14 mouse cellular contexts compared by ENCODE assay signal in genomic region chr12:31294996-31295395, GRCm38 (mm10). TPM values are rescaled to one million over a fixed set of nuclear protein-coding genes. Genes with fewer than 3 reads are reported as not detected.
DNase-seq lines count a peak whose midpoint lies in the region; ATAC-seq and TF ChIP-seq lines count a peak whose summit lies in the region.
"Had no signal": no experiment of that assay in that cellular context is flagged by ENCODE, and none has a peak within 500 bp of the region (broad histone marks: within the 10 kb centered on the region; RNA-seq: fewer than 3 reads in every experiment).

No protein-coding gene starts in this region.

- no peak for ATAC-seq in heart, embryonic 13.5 days (ENCODE audit: extremely low read depth, insufficient number of reproducible peaks, low FRiP score, low TSS enrichment)
- ATAC-seq in lung, embryonic 14.5 days (ENCODE audit: insufficient read depth) = peak; percentile 65; the same call in 1 of the 2 replicates
- no peak for ATAC-seq in limb, embryonic 13.5 days (ENCODE audit: low FRiP score, low read depth)
- 0 out of 2 replicates have a peak, but pooled peaks have one; percentile 27 for ATAC-seq in stomach, postnatal 0 days (ENCODE audit: low FRiP score, low TSS enrichment)
- ATAC-seq: midbrain, embryonic 15.5 days had no signal

- TF ChIP-seq CTCF in lung, embryonic 14.5 days (IDR thresholded peaks at IDR 0.05; ENCODE audit: low read depth) = no peak
- TF ChIP-seq CTCF in stomach, postnatal 0 days (IDR thresholded peaks at IDR 0.05; ENCODE audit: low read depth) = no peak

- no peak overlapping the region for H3K4me2 ChIP-seq in heart, embryonic 13.5 days
- H3K4me2 ChIP-seq in lung, embryonic 14.5 days = peak overlapping the region; percentile 10; the same call in 1 of the 2 replicates
- H3K4me2 ChIP-seq in limb, embryonic 13.5 days (replicated peaks) = peak overlapping the region; percentile 1; the same call in 1 of the 2 replicates
- 0 out of 2 replicates have a peak overlapping the region, but pooled peaks have one; percentile 14 for H3K4me2 ChIP-seq in stomach, postnatal 0 days (replicated peaks; ENCODE audit: low read depth)
- H3K4me2 ChIP-seq: midbrain, embryonic 15.5 days; neural tube, embryonic 13.5 days had no signal

- H3K4me3 ChIP-seq in heart, embryonic 13.5 days = no peak overlapping the region
- no peak overlapping the region for H3K4me3 ChIP-seq in lung, embryonic 14.5 days (ENCODE audit: low read depth, low read length)
- H3K4me3 ChIP-seq in limb, embryonic 13.5 days = no peak overlapping the region
- no peak overlapping the region for H3K4me3 ChIP-seq in stomach, postnatal 0 days (ENCODE audit: low read depth, low read length)
- H3K4me3 ChIP-seq: hindbrain, embryonic 10.5 days; left cerebral cortex, adult 2 months; midbrain, embryonic 15.5 days; neural tube, embryonic 13.5 days had no signal

- H3K4me1 ChIP-seq in heart, embryonic 13.5 days = peaks cover 73% of the 10 kb centered on the region
- H3K4me1 ChIP-seq in lung, embryonic 14.5 days (ENCODE audit: insufficient read depth) = peaks cover 4% of the 10 kb centered on the region; the same call in 1 of the 2 replicates
- peaks cover 29% of the 10 kb centered on the region for H3K4me1 ChIP-seq in limb, embryonic 13.5 days
- peaks cover 9% of the 10 kb centered on the region for H3K4me1 ChIP-seq in stomach, postnatal 0 days (replicated peaks; ENCODE audit: control insufficient read depth, insufficient read depth)
- H3K4me1 ChIP-seq: midbrain, embryonic 15.5 days had no signal

- H3K9me3 ChIP-seq in heart, embryonic 13.5 days = no peaks in the 10 kb centered on the region
- H3K9me3 ChIP-seq in lung, embryonic 14.5 days (ENCODE audit: low read depth, low read length) = no peaks in the 10 kb centered on the region
- H3K9me3 ChIP-seq in limb, embryonic 13.5 days = no peaks in the 10 kb centered on the region
- H3K9me3 ChIP-seq in stomach, postnatal 0 days (ENCODE audit: control insufficient read depth, low read length) = no peaks in the 10 kb centered on the region
- H3K9me3 ChIP-seq: hindbrain, embryonic 10.5 days; midbrain, embryonic 15.5 days; neural tube, embryonic 13.5 days had no signal

- WGBS in heart, embryonic 13.5 days = 65% methylated on average over 11 of the region's 11 CpGs
- 35% methylated on average over 11 of the region's 11 CpGs for WGBS in lung, embryonic 14.5 days
- 41% methylated on average over 11 of the region's 11 CpGs for WGBS in limb, embryonic 13.5 days
- WGBS in stomach, postnatal 0 days = 40% methylated on average over 11 of the region's 11 CpGs

- no peak for TF ChIP-seq EP300 in stomach, postnatal 0 days (optimal IDR thresholded peaks at IDR 0.05)

- no peaks in the 10 kb centered on the region for H3K27me3 ChIP-seq in heart, embryonic 13.5 days (replicated peaks)
- H3K27me3 ChIP-seq in lung, embryonic 14.5 days (ENCODE audit: insufficient read depth, low read length) = no peaks in the 10 kb centered on the region
- H3K27me3 ChIP-seq in limb, embryonic 13.5 days = no peaks in the 10 kb centered on the region
- H3K27me3 ChIP-seq in stomach, postnatal 0 days (ENCODE audit: control insufficient read depth, insufficient read depth, low read length) = no peaks in the 10 kb centered on the region
- H3K27me3 ChIP-seq: midbrain, embryonic 15.5 days; neural tube, embryonic 13.5 days had no signal

- no peak for DNase-seq in heart, adult 18-20 months
- DNase-seq in lung, embryonic 14.5 days = peak; percentile 62
- no peak for DNase-seq in lung, postnatal 14 days
- DNase-seq in stomach, postnatal 0 days (ENCODE audit: low spot score) = peak; percentile 27
- no peak for DNase-seq in thymus, postnatal 0 days (ENCODE audit: low spot score)
- DNase-seq: thymus, postnatal 4 days had no signal

- H3K36me3 ChIP-seq in heart, embryonic 13.5 days = peaks cover 87% of the 10 kb centered on the region
- H3K36me3 ChIP-seq in lung, embryonic 14.5 days (ENCODE audit: insufficient read depth) = peaks cover 86% of the 10 kb centered on the region
- H3K36me3 ChIP-seq in limb, embryonic 13.5 days = peaks cover 52% of the 10 kb centered on the region
- peaks cover 22% of the 10 kb centered on the region for H3K36me3 ChIP-seq in stomach, postnatal 0 days (ENCODE audit: control insufficient read depth, insufficient read depth, low read length)
- H3K36me3 ChIP-seq: midbrain, embryonic 15.5 days; neural tube, embryonic 13.5 days had no signal

- H3K27ac ChIP-seq in heart, embryonic 13.5 days (replicated peaks) = peak overlapping the region; percentile 90
- H3K27ac ChIP-seq in lung, embryonic 14.5 days (ENCODE audit: low read depth) = peak overlapping the region; percentile 63; the same call in 1 of the 2 replicates
- peak overlapping the region; percentile 22; the same call in 1 of the 2 replicates for H3K27ac ChIP-seq in limb, embryonic 13.5 days
- H3K27ac ChIP-seq in stomach, postnatal 0 days (replicated peaks) = peak overlapping the region; percentile 70
- H3K27ac ChIP-seq: hindbrain, embryonic 10.5 days; left cerebral cortex, adult 2 months; midbrain, embryonic 15.5 days; neural tube, embryonic 13.5 days had no signal

- H3K9ac ChIP-seq in heart, embryonic 13.5 days = peak overlapping the region; percentile 55
- no peak overlapping the region for H3K9ac ChIP-seq in lung, embryonic 14.5 days
- no peak overlapping the region for H3K9ac ChIP-seq in limb, embryonic 13.5 days
- peak overlapping the region; percentile 41; the same call in 1 of the 2 replicates for H3K9ac ChIP-seq in stomach, postnatal 0 days (ENCODE audit: low read length)
- H3K9ac ChIP-seq: midbrain, embryonic 15.5 days; neural tube, embryonic 13.5 days had no signal

RNA-seq across cellular contexts. Expression of gene Lamb1, which starts 30.0 kb away (rescaled TPM):
- polyA plus RNA-seq in heart, embryonic 13.5 days (2015; fragmentation: Nextera tagmentation; extraction: Ambion mirVana) = 90.6 and 91.3 TPM in 2 replicates
- 10 to 100 TPM; 49.0 to 56.0 TPM for total RNA-seq in heart, adult 18-20 months (2021)
- polyA plus RNA-seq in lung, embryonic 14.5 days (2014; fragmentation: Nextera tagmentation; extraction: Ambion mirVana) = 118 and 123 TPM in 2 replicates
- 62.1 and 71.9 TPM in 2 replicates for polyA plus RNA-seq in limb, embryonic 13.5 days (2015; fragmentation: Nextera tagmentation; extraction: Ambion mirVana)
- polyA plus RNA-seq in stomach, postnatal 0 days (2015; fragmentation: Nextera tagmentation; extraction: Ambion mirVana) = 30.6 and 31.7 TPM in 2 replicates
- 13.6 and 14.0 TPM in 2 replicates for polyA plus RNA-seq in thymus, postnatal 0 days (2015; fragmentation: Nextera tagmentation; extraction: Ambion mirVana)

RNA-seq across cellular contexts. Expression of gene Gm6993, which starts 54.4 kb away (rescaled TPM):
- polyA plus RNA-seq in heart, embryonic 13.5 days (2015; fragmentation: Nextera tagmentation; extraction: Ambion mirVana) = not detected in 2 replicates
- not detected for total RNA-seq in heart, adult 18-20 months (2021)
- not detected in 2 replicates for polyA plus RNA-seq in lung, embryonic 14.5 days (2014; fragmentation: Nextera tagmentation; extraction: Ambion mirVana)
- polyA plus RNA-seq in limb, embryonic 13.5 days (2015; fragmentation: Nextera tagmentation; extraction: Ambion mirVana) = not detected in 2 replicates
- not detected in 2 replicates for polyA plus RNA-seq in stomach, postnatal 0 days (2015; fragmentation: Nextera tagmentation; extraction: Ambion mirVana)
- not detected in 2 replicates for polyA plus RNA-seq in thymus, postnatal 0 days (2015; fragmentation: Nextera tagmentation; extraction: Ambion mirVana)
- total RNA-seq: adrenal gland, adult 18-20 months; common myeloid progenitor, adult 5-6 weeks; left cerebral cortex, adult 2 months had no signal
- polyA plus RNA-seq: hindbrain, embryonic 10.5 days; midbrain, embryonic 15.5 days; neural tube, embryonic 13.5 days had no signal

RNA-seq across cellular contexts. Expression of gene Dld, which starts 56.3 kb away (rescaled TPM):
- 179 and 190 TPM in 2 replicates for polyA plus RNA-seq in heart, embryonic 13.5 days (2015; fragmentation: Nextera tagmentation; extraction: Ambion mirVana)
- 100 to 1,000 TPM; 445 to 463 TPM for total RNA-seq in heart, adult 18-20 months (2021)
- polyA plus RNA-seq in lung, embryonic 14.5 days (2014; fragmentation: Nextera tagmentation; extraction: Ambion mirVana) = 124 and 128 TPM in 2 replicates
- 144 and 145 TPM in 2 replicates for polyA plus RNA-seq in limb, embryonic 13.5 days (2015; fragmentation: Nextera tagmentation; extraction: Ambion mirVana)
- polyA plus RNA-seq in stomach, postnatal 0 days (2015; fragmentation: Nextera tagmentation; extraction: Ambion mirVana) = 108 and 112 TPM in 2 replicates
- polyA plus RNA-seq in thymus, postnatal 0 days (2015; fragmentation: Nextera tagmentation; extraction: Ambion mirVana) = 115 and 117 TPM in 2 replicates

Comparison
In these comparisons a context has a peak if more than half of its experiments do, and no peak if none do; other contexts are left out.
1. DNase-seq: peak in lung, embryonic 14.5 days (single experiment) and stomach, postnatal 0 days (single experiment); none in heart, adult 18-20 months (0 of 2), lung, postnatal 14 days (single experiment) and thymus, postnatal 0 days (single experiment).
2. ATAC-seq: peak in lung, embryonic 14.5 days (single experiment) and stomach, postnatal 0 days (single experiment); none in heart, embryonic 13.5 days (single experiment) and limb, embryonic 13.5 days (single experiment).
3. H3K27ac ChIP-seq: peak in every context shown above with its lines; median percentile 90 in heart, embryonic 13.5 days; 70 in stomach, postnatal 0 days; 63 in lung, embryonic 14.5 days; 22 in limb, embryonic 13.5 days.
4. H3K9ac ChIP-seq: peak in heart, embryonic 13.5 days (single experiment) and stomach, postnatal 0 days (single experiment); none in lung, embryonic 14.5 days (single experiment) and limb, embryonic 13.5 days (single experiment).